Mouse (Mus musculus) testis, adult 2 months (tissue): Measurements from ENCODE around the gene Aox2. TPM values are rescaled to one million over a fixed set of nuclear protein-coding genes. Genes with fewer than 3 reads are reported as not detected.
A peak's percentile ranks its signal among the peaks of the same experiment; 100 is the strongest.

Source experiments
- H3K27ac ChIP-seq: fragments of 200-500 bp; 2 replicates; pipeline ENCODE4 v1.5.1; 2012; ENCODE audit warnings: low read depth, low read length; ENCODE audit not compliant: control insufficient read depth, insufficient read depth
- H3K27me3 ChIP-seq: fragments of 200-500 bp; 2 replicates; pipeline ENCODE4 v1.6.1; 2012; ENCODE audit warnings: mild to moderate bottlenecking, low read length, moderate library complexity; ENCODE audit not compliant: control insufficient read depth, insufficient read depth
- H3K36me3 ChIP-seq: fragments of 200-500 bp; 2 replicates; pipeline ENCODE4 v1.6.1; 2012; ENCODE audit warnings: mild to moderate bottlenecking, low read length; ENCODE audit not compliant: control insufficient read depth, insufficient read depth
- H3K4me1 ChIP-seq: fragments of 200-500 bp; 2 replicates; pipeline ENCODE4 v1.6.1; 2012; ENCODE audit warnings: low read length; ENCODE audit not compliant: control insufficient read depth, insufficient read depth
- H3K4me3 ChIP-seq: fragments of 200-500 bp; 2 replicates; pipeline ENCODE4 v1.5.1; 2012; ENCODE audit warnings: low read depth, mild to moderate bottlenecking, low read length, moderate library complexity, mixed read lengths; ENCODE audit not compliant: control insufficient read depth
- CTCF ChIP-seq: fragments of 200-500 bp; IDR thresholded peaks from 2 replicates; pipeline ENCODE4 v1.5.1; 2012; ENCODE audit warnings: low read depth, mild to moderate bottlenecking, inconsistent platforms, low read length, moderate library complexity; ENCODE audit not compliant: control insufficient read depth, insufficient read depth, insufficient replicate concordance
- POLR2A ChIP-seq: fragments of 200-500 bp; IDR thresholded peaks from 2 replicates; pipeline ENCODE4 v1.6.1; 2012; ENCODE audit warnings: low read depth, mild to moderate bottlenecking, inconsistent platforms, low read length, moderate library complexity; ENCODE audit not compliant: control insufficient read depth
- polyA plus RNA-seq: library from polyadenylated mRNA; depleted of rRNA; stranded (reverse); fragments of >200 nt; gene quantifications from 2 replicates; pipeline ENCODE4 v1.2.3, GENCODE M21; 2012

The Aox2 gene
- polyA plus RNA-seq, 1 experiment = 0.27 TPM

DNA sequence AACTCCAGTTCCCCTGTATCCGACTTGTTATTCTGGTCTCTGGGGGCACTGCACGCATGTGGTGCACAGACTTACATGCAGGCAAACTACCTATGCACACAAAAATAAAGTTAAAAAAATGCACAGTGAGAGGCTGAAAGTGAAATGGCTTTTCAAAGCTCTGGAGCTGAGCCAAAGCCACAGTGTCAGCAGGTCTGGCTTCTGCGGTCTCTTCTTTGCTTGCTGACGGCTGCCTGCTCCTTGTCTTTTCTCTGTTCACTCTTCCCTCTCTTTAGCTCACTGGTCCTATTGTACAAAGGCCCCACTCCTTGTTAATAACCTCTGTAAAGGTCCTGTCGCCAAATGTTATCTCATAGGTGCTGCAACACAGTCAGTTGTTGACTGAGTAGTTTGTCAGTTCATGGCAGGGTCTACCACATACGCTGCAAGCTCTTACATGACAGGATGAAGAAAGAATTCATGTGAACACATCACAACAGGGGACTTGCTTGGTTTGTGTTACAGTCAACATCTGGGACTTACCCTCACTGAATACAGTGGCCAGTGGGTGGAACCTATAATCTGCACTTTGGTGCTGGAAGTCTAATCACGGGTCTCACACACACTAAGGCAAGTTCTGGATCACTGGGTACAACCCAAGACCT, 33.2 kb downstream of the Aox2 start:
- H3K4me3 ChIP-seq = no peak overlapping the region
- TF ChIP-seq POLR2A (no peak), CTCF (no peak)
- no peaks in the 10 kb centered on the region for H3K27me3 ChIP-seq
- no peak overlapping the region for H3K27ac ChIP-seq
- no peaks in the 10 kb centered on the region for H3K36me3 ChIP-seq
- no peaks in the 10 kb centered on the region for H3K4me1 ChIP-seq

DNA sequence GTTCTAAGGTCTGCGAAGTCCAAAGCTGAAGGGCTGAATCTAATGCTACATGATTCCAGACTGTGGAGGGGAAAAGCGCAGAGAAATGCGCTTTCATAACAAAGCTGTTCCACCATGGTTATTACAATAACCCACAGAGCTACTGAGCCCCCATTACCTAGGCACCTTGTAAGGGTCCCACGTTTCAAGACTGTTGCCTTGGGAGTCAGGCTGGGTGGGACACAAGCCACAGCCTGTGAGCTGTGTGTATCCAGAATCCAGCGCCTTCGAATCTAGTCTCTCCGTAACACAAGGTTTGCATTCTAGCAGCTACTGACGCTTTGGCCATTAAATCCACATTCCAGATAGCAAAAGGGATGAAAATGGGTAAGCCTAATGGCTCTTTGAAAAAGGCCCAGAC, 35.0 kb downstream of the Aox2 start:
- no peaks in the 10 kb centered on the region for H3K27me3 ChIP-seq

DNA sequence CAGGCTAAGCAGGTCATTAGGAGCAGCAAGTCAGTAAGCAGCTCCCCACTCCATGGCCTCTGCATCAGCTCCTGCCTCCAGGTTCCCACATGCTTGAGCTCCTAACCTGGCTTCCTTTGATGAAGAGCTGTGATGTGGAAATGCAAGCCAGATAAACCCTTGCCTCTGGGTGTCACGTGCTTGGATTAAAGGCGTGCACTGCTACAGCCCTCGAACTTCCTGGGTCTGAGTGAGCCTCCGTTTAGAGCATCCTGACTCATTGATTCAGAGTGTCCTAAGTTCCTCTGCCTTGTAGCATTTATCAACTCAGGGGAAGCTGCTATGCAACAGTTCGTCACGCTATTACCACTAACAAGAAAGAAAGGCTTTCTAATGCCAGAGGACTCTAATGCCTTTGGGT, 37.4 kb downstream of the Aox2 start:
- TF ChIP-seq POLR2A (no peak), CTCF (no peak)
- Histone ChIP-seq H3K4me1 (no peaks in the 10 kb centered on the region), H3K36me3 (no peaks in the 10 kb centered on the region), H3K4me3 (no peak overlapping the region), H3K27me3 (no peaks in the 10 kb centered on the region), H3K27ac (no peak overlapping the region)

More for the DNA sequence above, 35.0 kb downstream of the Aox2 start:
- TF ChIP-seq CTCF (no peak), POLR2A (no peak)
- Histone ChIP-seq H3K36me3 (no peaks in the 10 kb centered on the region), H3K4me3 (no peak overlapping the region), H3K4me1 (no peaks in the 10 kb centered on the region), H3K27ac (no peak overlapping the region)

DNA sequence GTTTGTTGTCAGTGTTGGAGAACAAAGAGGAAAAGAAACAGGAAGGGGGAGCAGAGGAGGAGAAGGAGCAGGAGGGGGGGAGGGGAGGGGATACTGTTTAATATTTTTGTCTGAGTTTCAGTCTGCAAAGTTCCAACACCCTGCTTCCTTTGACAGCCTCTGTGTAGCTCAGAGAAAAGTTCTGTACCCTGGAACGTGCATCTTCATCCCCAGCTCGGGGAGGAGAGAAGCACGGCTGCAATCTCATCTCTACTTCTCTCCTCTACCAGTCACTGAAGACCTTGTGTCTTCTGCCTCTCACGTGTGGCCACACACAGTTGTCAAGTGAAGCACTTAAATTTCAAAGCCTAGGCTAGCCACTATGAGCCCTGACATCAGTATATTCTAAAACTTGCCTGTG, 55.1 kb downstream of the Aox2 start:
- no peak overlapping the region for H3K27ac ChIP-seq
- H3K36me3 ChIP-seq = no peaks in the 10 kb centered on the region
- no peaks in the 10 kb centered on the region for H3K27me3 ChIP-seq
- peaks cover 6% of the 10 kb centered on the region for H3K4me1 ChIP-seq
- peak overlapping the region; percentile 5; the same call in 1 of the 2 replicates for H3K4me3 ChIP-seq
- no peak for TF ChIP-seq CTCF
- no peak for TF ChIP-seq POLR2A

DNA sequence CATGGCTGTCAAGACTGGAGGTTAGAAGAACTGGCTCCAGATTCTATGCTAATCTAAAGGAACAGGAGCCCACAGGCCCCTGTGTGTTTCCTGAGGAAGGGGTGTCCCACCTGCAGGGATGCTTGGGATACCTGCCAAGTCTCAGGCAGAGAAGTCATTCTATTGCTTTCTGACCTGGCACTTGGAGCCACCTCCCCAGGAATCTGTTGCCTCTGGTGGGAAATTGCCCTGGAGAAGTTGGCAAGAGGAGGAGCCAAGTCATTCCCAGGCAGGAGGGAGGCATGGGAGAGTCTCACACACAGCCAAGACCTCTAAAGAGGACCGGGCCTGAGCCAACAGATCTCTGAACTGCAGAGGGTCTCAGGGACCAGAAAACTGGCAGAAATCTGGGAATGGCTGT, 61.8 kb downstream of the Aox2 start:
- Histone ChIP-seq H3K27ac (no peak overlapping the region), H3K36me3 (no peaks in the 10 kb centered on the region), H3K4me3 (no peak overlapping the region), H3K4me1 (no peaks in the 10 kb centered on the region), H3K27me3 (no peaks in the 10 kb centered on the region)
- TF ChIP-seq CTCF (no peak), POLR2A (no peak)

DNA sequence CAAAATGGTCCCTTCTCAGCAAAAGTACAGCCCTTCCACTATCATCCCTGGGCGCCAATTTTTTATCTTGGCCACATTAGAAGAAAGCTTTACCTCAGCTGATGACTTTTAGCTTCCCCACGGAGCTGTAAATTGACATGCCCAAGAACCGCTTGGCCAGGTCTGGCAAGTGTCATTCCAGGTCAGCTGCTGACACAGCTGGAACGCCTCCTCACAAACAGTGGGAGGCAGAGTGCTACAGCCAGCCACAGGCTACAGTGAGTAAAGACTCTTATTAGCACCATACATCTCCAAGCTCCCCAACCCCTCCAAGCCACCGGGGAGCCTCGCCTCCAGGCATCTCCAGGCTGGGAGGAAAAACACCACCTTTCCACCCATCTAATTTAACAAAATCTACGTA, 63.5 kb downstream of the Aox2 start:
- no peaks in the 10 kb centered on the region for H3K27me3 ChIP-seq
- no peak overlapping the region for H3K27ac ChIP-seq
- H3K4me1 ChIP-seq = no peaks in the 10 kb centered on the region
- TF ChIP-seq CTCF (no peak), POLR2A (no peak)
- H3K36me3 ChIP-seq = no peaks in the 10 kb centered on the region
- H3K4me3 ChIP-seq = no peak overlapping the region

DNA sequence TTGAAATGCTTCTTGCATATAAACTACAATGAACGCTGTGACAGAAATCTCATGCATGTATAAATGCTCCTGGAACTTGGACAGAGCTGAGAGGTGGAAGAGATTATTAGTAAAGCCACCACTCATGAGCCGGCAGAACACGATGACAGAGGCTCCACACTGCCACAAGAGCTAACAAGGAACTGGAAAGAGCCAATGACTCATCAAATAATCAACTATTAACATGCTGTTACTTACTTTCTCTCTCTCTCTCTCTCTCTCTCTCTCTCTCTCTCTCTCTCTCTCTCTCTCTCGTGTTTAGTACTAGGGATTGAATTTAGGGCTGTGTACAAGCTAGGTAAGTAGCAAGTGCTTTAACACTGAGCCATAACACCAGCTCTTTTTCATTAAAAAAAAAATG, 65.7 kb downstream of the Aox2 start:
- Histone ChIP-seq H3K36me3 (no peaks in the 10 kb centered on the region), H3K27me3 (no peaks in the 10 kb centered on the region), H3K27ac (no peak overlapping the region), H3K4me1 (no peaks in the 10 kb centered on the region), H3K4me3 (no peak overlapping the region)
- TF ChIP-seq CTCF (no peak), POLR2A (no peak)
